Mouse (Mus musculus): Measurements from ENCODE around the gene Gm3468. TPM values are rescaled to one million over a fixed set of nuclear protein-coding genes. Genes with fewer than 3 reads are reported as not detected.
"Not testable (repeated sequence)": the region's sequence is repeated elsewhere in the genome, so short reads cannot be mapped to it uniquely, and the experiment has no call there.

Gene Gm3468
- total RNA-seq (2021): 1 to 10 TPM; 1.1 to 1.7 TPM
- long read RNA-seq, experiment 1, partial matches to known transcripts: 0 of 1 reads
- long read RNA-seq, experiment 1, other reads (novel, unspliced or antisense): 1 of 1 reads
- long read RNA-seq, experiment 2, partial matches to known transcripts: 0 of 2 reads
- long read RNA-seq, experiment 2, other reads (novel, unspliced or antisense): 2 of 2 reads

- DNase-seq (ENCODE audit: low spot score in 2 of 2): peak; percentile 22 to 39
Measured at GRCm38 (mm10) chr14:6108272-6108925, at the start of gene Gm3468. TSS of gene Gm3468 (minus strand) at chr14:6108665.

- DNase-seq (ENCODE audit: low spot score in 2 of 2): not testable (repeated sequence)
Measured at GRCm38 (mm10) chr14:6125707-6126106, 17.2 kb upstream of the Gm3468 start, which contains the start of gene Gm3476. TSS of gene Gm3476 (minus strand) at chr14:6125807.

GRCm38 (mm10) chr14:6107500-6107899, 965 bp downstream of the Gm3468 start:
- DNase-seq (ENCODE audit: low spot score in 2 of 2): not testable (repeated sequence)

- not testable (repeated sequence) for DNase-seq (ENCODE audit: low spot score in 2 of 2)
Measured at GRCm38 (mm10) chr14:6093842-6094241, 14.6 kb downstream of the Gm3468 start, which contains the start of gene Gm8206. TSS of gene Gm8206 (minus strand) at chr14:6093942.

GRCm38 (mm10) chr14:6058167-6058566, 50.3 kb downstream of the Gm3468 start, which contains the start of gene Gm6337:
TSS of gene Gm6337 (minus strand) at chr14:6058267.
- DNase-seq (ENCODE audit: low spot score in 2 of 2): not testable (repeated sequence)

Other genes with a start within 250 kb of the Gm3468 start
- gene Gm8237, start 228.3 kb downstream of the Gm3468 start, total RNA-seq (2021): 1 to 10 TPM; 1.5 to 2.5 TPM
- gene Gm3248, start 146.9 kb downstream of the Gm3468 start, total RNA-seq (2021): 1 to 10 TPM; 1.4 TPM
- gene Gm3453, start 129.5 kb downstream of the Gm3468 start, total RNA-seq (2021): under 1 TPM in 1 of 2 experiments, not detected in 1; 0.24 TPM
- not detected for gene Gm6337, start 50.4 kb downstream of the Gm3468 start, total RNA-seq (2021)
- under 1 TPM; 0.30 to 0.98 TPM for gene Gm8206, start 14.7 kb downstream of the Gm3468 start, total RNA-seq (2021)
- gene Gm3476, start 17.1 kb upstream of the Gm3468 start, total RNA-seq (2021): not detected
- gene Gm21560, start 110.6 kb upstream of the Gm3468 start, total RNA-seq (2021): 1 to 10 TPM; 1.8 to 2.4 TPM
- gene Gm3411, start 178.6 kb upstream of the Gm3468 start, total RNA-seq (2021): 1 to 10 TPM; 2.2 to 4.8 TPM
- gene Gm21103, start 196.2 kb upstream of the Gm3468 start, total RNA-seq (2021): not detected
- gene Gm3618, start 235.0 kb upstream of the Gm3468 start, total RNA-seq (2021): not detected

All from layer of hippocampus, postnatal 14 days (tissue).